Mouse (Mus musculus): ENCODE data around the gene Dusp16.

DNA sequence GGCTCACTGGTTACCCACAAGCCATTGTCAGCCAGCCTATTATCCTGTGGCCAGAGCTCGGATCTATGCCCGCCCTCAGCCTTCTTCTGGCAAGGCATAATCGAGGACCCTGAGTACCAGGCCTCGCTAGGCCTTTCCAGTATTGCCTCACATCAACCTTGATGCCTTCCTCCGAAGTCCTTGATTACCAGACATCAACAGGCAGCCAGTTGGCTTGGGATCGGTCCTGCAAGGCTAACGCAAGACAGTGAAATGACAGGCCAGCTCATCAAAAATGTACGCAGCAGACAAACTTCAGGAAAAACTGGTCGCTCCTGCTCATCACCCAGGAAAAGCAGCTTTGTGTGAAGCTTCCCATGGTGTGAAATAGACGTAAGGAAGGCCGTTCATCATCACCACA, 15.4 kb upstream of the Dusp16 start:
- no peak for TF ChIP-seq CTCF (conservative IDR thresholded peaks at IDR 0.05; ENCODE audit: insufficient read depth, insufficient read length, low read depth, low read length)
- TF ChIP-seq POLR2A (IDR thresholded peaks at IDR 0.05; ENCODE audit: low read depth, low read length), result no peak
